Mouse (Mus musculus): ENCODE data around the gene Fhl2.

Gene Fhl2

DNA sequence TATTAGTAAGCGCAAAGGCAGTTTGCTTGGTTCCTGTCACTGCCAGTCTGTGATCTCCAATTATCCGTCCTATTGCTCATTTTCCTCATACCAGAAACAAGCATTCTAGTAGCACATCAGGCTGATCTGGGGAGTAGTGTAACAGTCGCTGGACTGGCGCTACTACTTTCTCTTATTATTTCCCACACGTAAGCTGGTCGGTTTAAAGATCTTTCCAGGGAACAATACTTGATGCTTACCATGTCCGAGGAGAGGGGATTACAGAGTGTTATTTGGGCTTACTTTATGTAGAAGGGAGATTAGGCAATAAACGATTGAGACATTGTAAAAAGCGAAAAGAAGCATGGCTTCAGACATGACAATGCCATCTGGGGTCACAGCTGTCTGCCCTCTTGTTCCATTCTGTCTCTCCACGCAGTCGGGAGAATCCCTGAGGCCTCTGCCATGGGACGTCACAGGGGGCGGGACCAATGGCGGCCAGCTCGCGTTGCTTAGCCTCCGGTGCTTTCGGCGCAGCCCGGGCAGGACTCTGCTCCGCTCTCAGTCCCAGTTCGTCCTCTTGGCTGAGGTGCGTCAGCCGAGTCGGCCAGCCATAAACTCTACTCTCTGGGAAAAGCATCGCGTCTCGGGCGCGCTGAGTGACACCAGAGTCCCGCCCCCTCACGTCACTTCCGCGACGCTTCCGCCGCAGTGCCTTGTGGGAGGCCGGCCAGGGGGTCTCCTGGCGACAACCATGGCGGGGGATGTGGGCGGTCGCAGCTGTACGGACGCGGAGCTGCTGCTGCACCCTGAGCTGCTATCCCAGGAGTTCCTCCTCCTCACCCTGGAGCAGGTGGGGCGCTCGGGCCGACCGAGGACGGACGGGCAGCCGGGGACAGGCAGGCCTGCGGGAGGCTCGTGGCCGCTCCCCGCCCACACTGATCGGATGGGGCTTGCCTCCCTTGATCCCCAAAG is 98.5 kb downstream of the Fhl2 start, which contains the start of the genes Tgfbrap1 and AI597479:
Tgfbrap1 (minus strand) TSS at position 607 of the 954 bp plus-strand sequence.
AI597479 (plus strand) TSS at position 680 of the 954 bp plus-strand sequence.
- DNase-seq: peak; percentile 97

- no peak for DNase-seq
Measured at GRCm38 (mm10) chr1:43094206-43094605, 102.6 kb downstream of the Fhl2 start.

GRCm38 (mm10) chr1:43092056-43093015 is 104.4 kb downstream of the Fhl2 start:
- DNase-seq: peak; percentile 77

GRCm38 (mm10) chr1:43091306-43092055 is 105.3 kb downstream of the Fhl2 start:
- DNase-seq: peak; percentile 15

- no peak for DNase-seq
Measured at GRCm38 (mm10) chr1:43090418-43090817, 106.4 kb downstream of the Fhl2 start.

DNA sequence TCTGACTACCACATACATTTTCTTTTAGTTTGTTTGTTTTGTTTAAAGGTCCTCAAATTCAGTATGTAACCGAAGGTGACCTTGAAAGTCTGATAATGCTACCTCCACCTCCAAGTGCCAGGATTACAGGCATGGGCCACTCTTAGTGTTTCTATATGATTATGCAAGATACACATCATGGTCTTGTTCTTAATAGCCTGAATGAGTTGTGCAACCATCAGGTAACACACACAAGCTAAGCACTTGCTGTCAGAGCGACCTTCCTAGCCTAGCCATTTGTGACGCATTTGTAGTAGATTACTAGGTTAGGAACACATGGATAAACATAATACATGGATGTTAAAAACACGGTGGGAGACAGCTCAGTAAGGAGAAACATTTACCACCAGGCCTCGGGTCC is 113.8 kb downstream of the Fhl2 start:
- DNase-seq: no peak

DNA sequence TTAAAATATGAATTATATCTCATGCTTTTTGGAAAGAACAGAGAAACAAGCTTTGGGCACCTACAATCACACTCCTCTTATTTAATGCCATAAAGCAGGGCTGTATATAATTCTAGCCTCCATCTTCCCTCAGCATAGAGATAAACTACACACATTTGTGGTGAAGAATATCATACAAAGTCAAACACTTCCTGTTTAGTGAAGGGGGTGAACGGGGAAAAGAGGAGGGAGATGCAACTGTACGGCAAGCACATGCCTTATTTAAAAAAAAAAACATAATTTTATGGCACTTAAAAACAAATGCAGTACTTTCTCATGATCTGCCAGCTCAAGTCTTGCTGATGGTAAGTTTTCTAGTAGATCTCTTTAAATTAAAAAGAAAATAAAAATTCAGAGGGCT is 118.7 kb downstream of the Fhl2 start:
- no peak for DNase-seq

DNA sequence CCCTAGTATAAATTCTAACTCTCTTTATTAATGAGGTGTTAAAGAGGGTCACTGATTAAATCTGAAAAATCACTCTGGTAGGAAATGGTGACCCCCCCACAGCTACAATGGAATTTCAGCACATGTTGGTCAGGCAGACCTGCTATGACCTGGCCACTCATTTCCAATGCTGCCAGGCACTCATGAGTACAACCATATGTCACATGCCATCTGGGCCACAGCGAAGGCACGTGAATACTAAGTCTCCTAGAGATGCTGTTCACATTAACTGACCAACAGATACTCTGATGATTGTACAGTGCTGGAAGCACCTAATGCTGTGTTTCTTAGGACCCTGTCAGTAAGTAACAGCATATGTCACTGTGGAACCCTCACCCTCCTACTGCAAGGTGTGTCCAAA is 122.0 kb downstream of the Fhl2 start:
- DNase-seq: no peak

Data from thymus, postnatal 4 days (tissue).